12 mouse cellular contexts compared by ENCODE assay signal in genomic region chr2:75484951-75485350, GRCm38 (mm10).
A peak's percentile ranks its signal among the peaks of the same experiment; 100 is the strongest.
DNase-seq lines count a peak whose midpoint lies in the region; ATAC-seq and TF ChIP-seq lines count a peak whose summit lies in the region.
"Had no signal": no experiment of that assay in that cellular context is flagged by ENCODE, and none has a peak within 500 bp of the region (broad histone marks: within the 10 kb centered on the region; RNA-seq: fewer than 3 reads in every experiment).

No protein-coding gene starts in this region.

- no peak for DNase-seq in forebrain, embryonic 11.5 days (ENCODE audit: low spot score)
- DNase-seq in neural tube, embryonic 10.5 days (ENCODE audit: extremely low spot score, low spot score), result no peak
- no peak for DNase-seq in midbrain, postnatal 0 days (ENCODE audit: low spot score)
- DNase-seq in left cerebral cortex, adult 8-10 months (ENCODE audit: low spot score in 2 of 2), result no peak
- DNase-seq: cerebellum, adult 18-20 months; gastrocnemius, postnatal 25 days; lung, adult 2 months; spleen, adult 18-20 months had no signal

- H3K27me3 ChIP-seq in forebrain, embryonic 13.5 days, result no peaks in the 10 kb centered on the region
- H3K27me3 ChIP-seq in forebrain, embryonic 11.5 days (ENCODE audit: control insufficient read depth, insufficient read depth, low read length), result no peaks in the 10 kb centered on the region
- H3K27me3 ChIP-seq in intestine, embryonic 15.5 days (replicated peaks), result no peaks in the 10 kb centered on the region; the same call in 1 of the 2 replicates
- H3K27me3 ChIP-seq in intestine, embryonic 16.5 days (replicated peaks; ENCODE audit: control insufficient read depth, insufficient read depth, low read length), result no peaks in the 10 kb centered on the region
- no peaks in the 10 kb centered on the region for H3K27me3 ChIP-seq in neural tube, embryonic 13.5 days
- no peaks in the 10 kb centered on the region for H3K27me3 ChIP-seq in midbrain, postnatal 0 days (ENCODE audit: insufficient read depth, low read length)

- H3K4me3 ChIP-seq in forebrain, embryonic 13.5 days, result no peak overlapping the region
- no peak overlapping the region for H3K4me3 ChIP-seq in forebrain, embryonic 11.5 days (ENCODE audit: low read depth, low read length)
- no peak overlapping the region for H3K4me3 ChIP-seq in intestine, embryonic 15.5 days (replicated peaks)
- H3K4me3 ChIP-seq in intestine, embryonic 16.5 days (ENCODE audit: low read length), result no peak overlapping the region
- no peak overlapping the region for H3K4me3 ChIP-seq in neural tube, embryonic 13.5 days
- H3K4me3 ChIP-seq in midbrain, postnatal 0 days (ENCODE audit: low read depth, low read length), result no peak overlapping the region

- H3K4me2 ChIP-seq in forebrain, embryonic 13.5 days, result peak overlapping the region; percentile 12; the same call in 1 of the 2 replicates
- H3K4me2 ChIP-seq in forebrain, embryonic 11.5 days (ENCODE audit: low read depth, low read length, severe bottlenecking), result no peak overlapping the region
- H3K4me2 ChIP-seq in intestine, embryonic 15.5 days (replicated peaks), result peak overlapping the region; percentile 14; the same call in 1 of the 2 replicates
- no peak overlapping the region for H3K4me2 ChIP-seq in intestine, embryonic 16.5 days (ENCODE audit: low read depth, low read length)
- peak overlapping the region; percentile 11; the same call in 1 of the 2 replicates for H3K4me2 ChIP-seq in neural tube, embryonic 13.5 days
- H3K4me2 ChIP-seq in midbrain, postnatal 0 days (ENCODE audit: low read depth, low read length, poor library complexity, severe bottlenecking), result peak overlapping the region; percentile 9; the same call in 1 of the 2 replicates

- peak; percentile 66 for ATAC-seq in forebrain, embryonic 13.5 days
- no peak for ATAC-seq in forebrain, embryonic 11.5 days (replicated peaks; ENCODE audit: low FRiP score)
- no peak for ATAC-seq in intestine, embryonic 15.5 days
- no peak for ATAC-seq in intestine, embryonic 16.5 days
- no peak for ATAC-seq in neural tube, embryonic 13.5 days (ENCODE audit: low read depth)
- no peak for ATAC-seq in midbrain, postnatal 0 days (ENCODE audit: low FRiP score)

- no peak overlapping the region for H3K9ac ChIP-seq in forebrain, embryonic 13.5 days
- no peak overlapping the region for H3K9ac ChIP-seq in forebrain, embryonic 11.5 days (ENCODE audit: low read length)
- H3K9ac ChIP-seq in intestine, embryonic 15.5 days, result no peak overlapping the region
- no peak overlapping the region for H3K9ac ChIP-seq in intestine, embryonic 16.5 days (ENCODE audit: low read depth, low read length)
- no peak overlapping the region for H3K9ac ChIP-seq in neural tube, embryonic 13.5 days
- H3K9ac ChIP-seq in midbrain, postnatal 0 days (replicated peaks; ENCODE audit: low read length, poor library complexity, severe bottlenecking), result no peak overlapping the region

- H3K4me1 ChIP-seq in forebrain, embryonic 13.5 days, result peaks cover 18% of the 10 kb centered on the region
- no peaks in the 10 kb centered on the region for H3K4me1 ChIP-seq in forebrain, embryonic 11.5 days (replicated peaks; ENCODE audit: control insufficient read depth, insufficient read depth, low read length)
- H3K4me1 ChIP-seq in intestine, embryonic 15.5 days (replicated peaks), result peaks cover 8% of the 10 kb centered on the region
- H3K4me1 ChIP-seq in intestine, embryonic 16.5 days (ENCODE audit: control insufficient read depth, insufficient read depth, low read length), result 0 out of 2 replicates have a peak, but pooled peaks cover 3% of the 10 kb centered on the region
- peaks cover 24% of the 10 kb centered on the region for H3K4me1 ChIP-seq in neural tube, embryonic 13.5 days (replicated peaks)
- peaks cover 4% of the 10 kb centered on the region; the same call in 1 of the 2 replicates for H3K4me1 ChIP-seq in midbrain, postnatal 0 days (ENCODE audit: insufficient read depth, low read length)

- WGBS in forebrain, embryonic 13.5 days, result 27% methylated on average over 10 of the region's 10 CpGs
- 53% methylated on average over 10 of the region's 10 CpGs for WGBS in forebrain, embryonic 11.5 days
- 42% methylated on average over 10 of the region's 10 CpGs for WGBS in intestine, embryonic 15.5 days
- 39% methylated on average over 10 of the region's 10 CpGs for WGBS in intestine, embryonic 16.5 days
- WGBS in neural tube, embryonic 13.5 days, result 25% methylated on average over 10 of the region's 10 CpGs
- 35% methylated on average over 10 of the region's 10 CpGs for WGBS in midbrain, postnatal 0 days

- no peaks in the 10 kb centered on the region; the same call in 1 of the 2 replicates for H3K9me3 ChIP-seq in forebrain, embryonic 13.5 days (replicated peaks)
- no peaks in the 10 kb centered on the region for H3K9me3 ChIP-seq in forebrain, embryonic 11.5 days (ENCODE audit: control insufficient read depth, low read length)
- no peaks in the 10 kb centered on the region for H3K9me3 ChIP-seq in intestine, embryonic 15.5 days
- H3K9me3 ChIP-seq in intestine, embryonic 16.5 days (ENCODE audit: control insufficient read depth, low read length), result no peaks in the 10 kb centered on the region
- H3K9me3 ChIP-seq in neural tube, embryonic 13.5 days, result no peaks in the 10 kb centered on the region
- no peaks in the 10 kb centered on the region for H3K9me3 ChIP-seq in midbrain, postnatal 0 days (ENCODE audit: low read length)

- no peaks in the 10 kb centered on the region for H3K36me3 ChIP-seq in forebrain, embryonic 13.5 days (ENCODE audit: poor library complexity, severe bottlenecking)
- no peaks in the 10 kb centered on the region for H3K36me3 ChIP-seq in forebrain, embryonic 11.5 days (ENCODE audit: control insufficient read depth, insufficient read depth, low read length)
- H3K36me3 ChIP-seq in intestine, embryonic 15.5 days, result no peaks in the 10 kb centered on the region
- no peaks in the 10 kb centered on the region for H3K36me3 ChIP-seq in intestine, embryonic 16.5 days (ENCODE audit: control insufficient read depth, insufficient read depth, low read length)
- no peaks in the 10 kb centered on the region for H3K36me3 ChIP-seq in neural tube, embryonic 13.5 days
- no peaks in the 10 kb centered on the region for H3K36me3 ChIP-seq in midbrain, postnatal 0 days (ENCODE audit: insufficient read depth, low read length)

- TF ChIP-seq CTCF in midbrain, postnatal 0 days (IDR thresholded peaks at IDR 0.05), result no peak

- H3K27ac ChIP-seq in forebrain, embryonic 13.5 days, result no peak overlapping the region
- no peak overlapping the region for H3K27ac ChIP-seq in forebrain, embryonic 11.5 days (ENCODE audit: low read depth, low read length)
- H3K27ac ChIP-seq in intestine, embryonic 15.5 days, result no peak overlapping the region
- H3K27ac ChIP-seq in intestine, embryonic 16.5 days (ENCODE audit: low read length), result no peak overlapping the region
- H3K27ac ChIP-seq in neural tube, embryonic 13.5 days (replicated peaks), result no peak overlapping the region; the same call in 1 of the 2 replicates
- no peak overlapping the region for H3K27ac ChIP-seq in midbrain, postnatal 0 days (ENCODE audit: low read depth, low read length)

Comparison
In these comparisons a context has a peak if more than half of its experiments do, and no peak if none do; other contexts are left out.
1. H3K4me2 ChIP-seq: peak in forebrain, embryonic 13.5 days (single experiment), intestine, embryonic 15.5 days (single experiment), neural tube, embryonic 13.5 days (single experiment) and midbrain, postnatal 0 days (single experiment); none in forebrain, embryonic 11.5 days (single experiment) and intestine, embryonic 16.5 days (single experiment).